Mouse (Mus musculus) heart, embryonic 11.5 days (tissue): ENCODE measurements around the gene Lce1k. TPM values are rescaled to one million over a fixed set of nuclear protein-coding genes. Genes with fewer than 3 reads are reported as not detected.
"Not testable (repeated sequence)": the region's sequence is repeated elsewhere in the genome, so short reads cannot be mapped to it uniquely, and the experiment has no call there.

Experiments used
- ATAC-seq: fragments of 200-750 bp; cut with Nextera tagmentation; replicated peaks from 2 replicates; pipeline ENCODE4 v1.8.0; 2017; ENCODE audit warnings: moderate library complexity; ENCODE audit not compliant: insufficient number of reproducible peaks, low FRiP score, low TSS enrichment
- H3K27ac ChIP-seq: fragments of 300-500 bp; sonication (generic); 2 replicates; pipeline ENCODE4 v1.5.1; 2014; ENCODE audit warnings: mild to moderate bottlenecking, low read depth, low read length
- H3K27me3 ChIP-seq: fragments of 300-500 bp; sonication (generic); 2 replicates; pipeline ENCODE4 v1.6.1; 2014; ENCODE audit warnings: mild to moderate bottlenecking, low read length, mixed read lengths; ENCODE audit not compliant: control insufficient read depth, insufficient read depth
- H3K36me3 ChIP-seq: fragments of 300-500 bp; sonication (generic); 2 replicates; pipeline ENCODE4 v1.6.1; 2014; ENCODE audit warnings: mild to moderate bottlenecking, low read length, moderate library complexity, mixed read lengths; ENCODE audit not compliant: control insufficient read depth, insufficient read depth
- H3K4me1 ChIP-seq: fragments of 300-500 bp; sonication (generic); 2 replicates; pipeline ENCODE4 v1.6.1; 2014; ENCODE audit warnings: low read length; ENCODE audit not compliant: control insufficient read depth, insufficient read depth
- H3K4me2 ChIP-seq: fragments of 300-500 bp; sonication (generic); 2 replicates; pipeline ENCODE4 v1.6.1; 2014; ENCODE audit warnings: mild to moderate bottlenecking, moderate library complexity
- H3K4me3 ChIP-seq: fragments of 300-500 bp; sonication (generic); 2 replicates; pipeline ENCODE4 v1.5.1; 2014; ENCODE audit warnings: low read depth, low read length
- H3K9ac ChIP-seq: fragments of 300-500 bp; sonication (generic); 2 replicates; pipeline ENCODE4 v1.6.1; 2014; ENCODE audit warnings: mild to moderate bottlenecking, low read depth, low read length, moderate library complexity
- H3K9me3 ChIP-seq: fragments of 300-500 bp; sonication (generic); replicated peaks from 2 replicates; pipeline ENCODE4 v1.6.1; 2016; ENCODE audit warnings: low read length; ENCODE audit not compliant: control insufficient read depth
- WGBS: fragments of 180-500 bp; shearing (Covaris S2); extraction: QIAGEN DNeasy Blood & Tissue Kit; methylation state at CpG from one replicate; pipeline ENCODE4 v1.1.7; 2014; ENCODE audit not compliant: insufficient replicate concordance; 5-methylcytosine and 5-hydroxymethylcytosine counted together
- polyA plus RNA-seq: library from polyadenylated mRNA; unstranded; fragments of >200 nt; fragmentation: Nextera tagmentation; extraction: Ambion mirVana; gene quantifications from 2 replicates; pipeline ENCODE4 v1.2.1, GENCODE M21; 2014

The Lce1k gene
- polyA plus RNA-seq: not detected in 2 replicates

- H3K36me3 ChIP-seq: no peaks in the 10 kb centered on the region
- no peak within 1 kb of the TSS for H3K27ac ChIP-seq
- no peak within 1 kb of the TSS for H3K4me3 ChIP-seq
- no peak within 1 kb of the TSS for H3K9ac ChIP-seq
- no peak within 1 kb of the TSS for H3K4me2 ChIP-seq
- ATAC-seq: no peak
- no peaks in the 10 kb centered on the region for H3K4me1 ChIP-seq
- H3K27me3 ChIP-seq: no peaks in the 10 kb centered on the region
- no peaks in the 10 kb centered on the region for H3K9me3 ChIP-seq
Measured at GRCm38 (mm10) chr3:92807791-92808190, at the start of gene Lce1k. Gene Lce1k, minus strand, starts transcription at chr3:92807891.

GRCm38 (mm10) chr3:92851186-92851585 lies 43.5 kb upstream of the Lce1k start, which contains the start of gene Lce1l:
Gene Lce1l, minus strand, starts transcription at chr3:92851286.
- whole genome bisulfite sequencing: 82% methylated on average over 3 of the region's 3 CpGs

GRCm38 (mm10) chr3:92827108-92827507 lies 19.4 kb upstream of the Lce1k start, which contains the start of gene Kprp:
Gene Kprp, minus strand, starts transcription at chr3:92827247.
- no peaks in the 10 kb centered on the region for H3K36me3 ChIP-seq
- no peaks in the 10 kb centered on the region for H3K9me3 ChIP-seq
- H3K4me1 ChIP-seq: no peaks in the 10 kb centered on the region
- no peak within 1 kb of the TSS for H3K27ac ChIP-seq
- ATAC-seq: no peak
- H3K27me3 ChIP-seq: no peaks in the 10 kb centered on the region
- H3K4me3 ChIP-seq: no peak within 1 kb of the TSS
- WGBS: 36% methylated on average over 1 of the region's 1 CpGs
- H3K4me2 ChIP-seq: no peak within 1 kb of the TSS
- no peak within 1 kb of the TSS for H3K9ac ChIP-seq

More at GRCm38 (mm10) chr3:92851186-92851585, 43.5 kb upstream of the Lce1k start, which contains the start of gene Lce1l:
- no peaks in the 10 kb centered on the region for H3K9me3 ChIP-seq
- no peak within 1 kb of the TSS for H3K9ac ChIP-seq
- H3K4me3 ChIP-seq: no peak within 1 kb of the TSS
- no peaks in the 10 kb centered on the region for H3K4me1 ChIP-seq
- H3K27me3 ChIP-seq: no peaks in the 10 kb centered on the region
- H3K27ac ChIP-seq: no peak within 1 kb of the TSS
- ATAC-seq: no peak
- H3K4me2 ChIP-seq: no peak within 1 kb of the TSS
- H3K36me3 ChIP-seq: no peaks in the 10 kb centered on the region

- Histone ChIP-seq H3K9ac (no peak overlapping the region), H3K4me2 (no peak overlapping the region), H3K27me3 (no peaks in the 10 kb centered on the region), H3K9me3 (no peaks in the 10 kb centered on the region), H3K27ac (no peak overlapping the region), H3K36me3 (no peaks in the 10 kb centered on the region), H3K4me3 (no peak overlapping the region), H3K4me1 (no peaks in the 10 kb centered on the region)
- no peak for ATAC-seq
- 33% methylated on average over 1 of the region's 1 CpGs for WGBS
Measured at GRCm38 (mm10) chr3:92825808-92826207, 18.1 kb upstream of the Lce1k start.

GRCm38 (mm10) chr3:92816036-92816435 lies 8.3 kb upstream of the Lce1k start:
- H3K27me3 ChIP-seq, H3K4me3 ChIP-seq, H3K4me1 ChIP-seq, H3K36me3 ChIP-seq, H3K9ac ChIP-seq, H3K9me3 ChIP-seq, ATAC-seq, H3K27ac ChIP-seq, H3K4me2 ChIP-seq: not testable (repeated sequence)
- 84% methylated on average over 2 of the region's 2 CpGs for whole genome bisulfite sequencing

- no peaks in the 10 kb centered on the region for H3K27me3 ChIP-seq
- no peaks in the 10 kb centered on the region for H3K4me1 ChIP-seq
- 84% methylated on average over 3 of the region's 3 CpGs for WGBS
- no peak overlapping the region for H3K4me2 ChIP-seq
- no peak for ATAC-seq
- H3K9me3 ChIP-seq: no peaks in the 10 kb centered on the region
- H3K4me3 ChIP-seq: no peak overlapping the region
- H3K36me3 ChIP-seq: no peaks in the 10 kb centered on the region
- H3K9ac ChIP-seq: no peak overlapping the region
- no peak overlapping the region for H3K27ac ChIP-seq
Measured at GRCm38 (mm10) chr3:92815581-92815980, 7.9 kb upstream of the Lce1k start.

GRCm38 (mm10) chr3:92790414-92790813 lies 17.3 kb downstream of the Lce1k start, which contains the start of gene Lce1j:
Gene Lce1j, minus strand, starts transcription at chr3:92790514.
- no peak for ATAC-seq
- Histone ChIP-seq H3K4me1 (no peaks in the 10 kb centered on the region), H3K4me2 (no peak within 1 kb of the TSS), H3K36me3 (no peaks in the 10 kb centered on the region), H3K9me3 (no peaks in the 10 kb centered on the region), H3K9ac (no peak within 1 kb of the TSS), H3K4me3 (no peak within 1 kb of the TSS), H3K27me3 (no peaks in the 10 kb centered on the region), H3K27ac (no peak within 1 kb of the TSS)
- WGBS: 76% methylated on average over 1 of the region's 1 CpGs

- Histone ChIP-seq H3K36me3 (no peaks in the 10 kb centered on the region), H3K4me1 (no peaks in the 10 kb centered on the region), H3K27ac (no peak within 1 kb of the TSS), H3K27me3 (no peaks in the 10 kb centered on the region), H3K9me3 (no peaks in the 10 kb centered on the region), H3K4me2 (no peak within 1 kb of the TSS), H3K9ac (no peak within 1 kb of the TSS), H3K4me3 (no peak within 1 kb of the TSS)
- ATAC-seq: no peak
- WGBS: 68% methylated on average over 1 of the region's 1 CpGs
Measured at GRCm38 (mm10) chr3:92778799-92779198, 28.9 kb downstream of the Lce1k start, which contains the start of gene Lce1i. Gene Lce1i, minus strand, starts transcription at chr3:92778899.

- 13% methylated on average over 3 of the region's 3 CpGs for WGBS
- Histone ChIP-seq H3K27ac (no peak overlapping the region), H3K9ac (no peak overlapping the region), H3K4me2 (no peak overlapping the region), H3K27me3 (no peaks in the 10 kb centered on the region), H3K36me3 (no peaks in the 10 kb centered on the region), H3K4me3 (no peak overlapping the region), H3K4me1 (no peaks in the 10 kb centered on the region), H3K9me3 (no peaks in the 10 kb centered on the region)
- no peak for ATAC-seq
Measured at GRCm38 (mm10) chr3:92771573-92771972, 36.1 kb downstream of the Lce1k start.
